Mouse (Mus musculus): ENCODE results near the gene Mecom. TPM values are rescaled to one million over a fixed set of nuclear protein-coding genes. Genes with fewer than 3 reads are reported as not detected.

The Mecom gene
- polyA plus RNA-seq, 1 experiment, result not detected

DNA sequence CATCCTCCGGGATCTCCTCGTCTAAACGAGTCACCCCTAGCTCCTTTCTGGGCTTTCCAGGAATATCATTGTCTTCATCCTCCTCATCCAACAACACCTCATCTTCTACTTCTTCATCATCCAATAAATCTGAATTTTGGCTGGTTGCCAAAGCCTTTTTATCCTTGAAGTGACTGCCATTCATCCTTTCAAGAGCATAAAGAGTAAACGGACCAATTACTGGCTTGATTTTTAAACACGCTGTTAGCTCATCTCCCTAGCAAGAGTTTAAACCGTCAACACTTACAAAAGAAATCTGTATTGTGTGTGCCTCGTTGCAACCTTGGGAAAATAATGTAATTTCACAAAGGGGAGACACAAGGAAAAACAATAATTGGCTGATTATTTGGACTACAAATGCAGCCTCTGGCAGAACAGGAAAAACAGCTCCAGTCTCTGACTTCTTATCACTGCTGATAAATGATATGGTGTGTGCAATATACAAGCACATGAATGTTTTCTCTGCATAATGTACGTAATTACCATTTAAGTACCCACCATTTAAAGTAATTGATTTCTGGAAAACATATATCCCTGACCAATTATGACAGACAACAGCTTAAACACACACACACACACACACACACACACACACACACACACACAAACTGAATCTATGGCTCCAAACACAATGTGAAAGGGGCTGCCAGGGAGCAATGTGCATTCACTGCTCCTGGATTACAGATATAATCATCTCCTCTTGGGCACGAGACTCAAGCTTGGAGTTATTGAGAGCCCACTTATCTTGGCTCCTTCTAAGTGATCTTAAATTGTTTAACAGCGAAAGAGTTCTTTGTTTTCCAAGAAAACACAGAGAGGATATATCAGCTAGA is 590.2 kb downstream of the Mecom start:
- TF ChIP-seq CTCF (IDR thresholded peaks at IDR 0.05; ENCODE audit: low read depth, low read length), result no peak
- no peak for TF ChIP-seq POLR2A (IDR thresholded peaks at IDR 0.05; ENCODE audit: borderline replicate concordance, low read depth, low read length)

DNA sequence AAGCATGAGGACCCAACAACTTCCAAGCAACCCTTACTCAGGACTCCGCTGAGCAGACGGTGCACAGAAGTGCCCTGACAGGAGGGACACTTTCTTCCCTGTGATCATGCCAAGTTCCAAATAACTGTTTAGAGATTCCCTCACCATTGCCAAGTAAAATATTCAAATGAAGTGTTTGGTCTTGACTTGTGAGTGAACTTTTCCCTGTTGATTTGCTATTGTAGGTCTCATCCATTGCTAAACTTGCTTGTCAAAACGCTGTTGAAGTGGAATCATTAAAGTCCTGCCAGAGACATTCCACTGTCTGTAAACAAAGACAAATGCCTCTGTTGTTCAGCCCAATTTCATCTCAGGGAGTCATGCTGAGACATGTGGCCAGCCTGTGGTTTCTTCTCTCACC is 594.5 kb downstream of the Mecom start:
- Histone ChIP-seq H3K27ac (ENCODE audit: insufficient read depth, low read depth, low read length) (no peak overlapping the region), H3K4me1 (ENCODE audit: control insufficient read depth, insufficient read depth, low read length) (no peaks in the 10 kb centered on the region), H3K4me3 (ENCODE audit: insufficient read depth, low read length) (no peak overlapping the region)
- no peak for TF ChIP-seq CTCF (IDR thresholded peaks at IDR 0.05; ENCODE audit: low read depth, low read length)
- no peak for TF ChIP-seq POLR2A (IDR thresholded peaks at IDR 0.05; ENCODE audit: borderline replicate concordance, low read depth, low read length)

More for the DNA sequence above, 590.2 kb downstream of the Mecom start:
- no peak overlapping the region for H3K4me3 ChIP-seq (ENCODE audit: insufficient read depth, low read length)
- H3K4me1 ChIP-seq (ENCODE audit: control insufficient read depth, insufficient read depth, low read length), result no peaks in the 10 kb centered on the region
- no peak overlapping the region for H3K27ac ChIP-seq (ENCODE audit: insufficient read depth, low read depth, low read length)

DNA sequence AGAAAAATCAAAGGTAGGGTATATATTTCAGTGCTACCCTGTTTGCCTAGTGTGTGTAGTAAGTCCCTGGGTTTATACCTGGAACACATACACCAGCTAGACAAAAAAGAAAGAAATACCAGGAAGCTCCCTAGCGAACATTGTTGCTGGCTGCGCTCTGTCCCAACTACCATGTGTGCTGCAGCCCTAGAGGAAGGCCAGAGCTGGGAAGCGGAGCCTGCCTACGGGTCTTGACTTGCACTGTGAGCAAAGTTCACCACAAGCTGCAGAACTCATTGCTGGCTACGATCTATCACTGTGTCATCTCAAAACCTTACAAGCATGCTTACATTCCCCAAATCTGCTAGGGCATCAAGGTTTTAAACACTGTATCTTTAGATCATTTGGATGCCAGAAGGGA is 597.0 kb downstream of the Mecom start:
- Histone ChIP-seq H3K27ac (ENCODE audit: insufficient read depth, low read depth, low read length) (no peak overlapping the region), H3K4me1 (ENCODE audit: control insufficient read depth, insufficient read depth, low read length) (no peaks in the 10 kb centered on the region), H3K4me3 (ENCODE audit: insufficient read depth, low read length) (no peak overlapping the region)
- TF ChIP-seq POLR2A (IDR thresholded peaks at IDR 0.05; ENCODE audit: borderline replicate concordance, low read depth, low read length) (no peak), CTCF (IDR thresholded peaks at IDR 0.05; ENCODE audit: low read depth, low read length) (no peak)

DNA sequence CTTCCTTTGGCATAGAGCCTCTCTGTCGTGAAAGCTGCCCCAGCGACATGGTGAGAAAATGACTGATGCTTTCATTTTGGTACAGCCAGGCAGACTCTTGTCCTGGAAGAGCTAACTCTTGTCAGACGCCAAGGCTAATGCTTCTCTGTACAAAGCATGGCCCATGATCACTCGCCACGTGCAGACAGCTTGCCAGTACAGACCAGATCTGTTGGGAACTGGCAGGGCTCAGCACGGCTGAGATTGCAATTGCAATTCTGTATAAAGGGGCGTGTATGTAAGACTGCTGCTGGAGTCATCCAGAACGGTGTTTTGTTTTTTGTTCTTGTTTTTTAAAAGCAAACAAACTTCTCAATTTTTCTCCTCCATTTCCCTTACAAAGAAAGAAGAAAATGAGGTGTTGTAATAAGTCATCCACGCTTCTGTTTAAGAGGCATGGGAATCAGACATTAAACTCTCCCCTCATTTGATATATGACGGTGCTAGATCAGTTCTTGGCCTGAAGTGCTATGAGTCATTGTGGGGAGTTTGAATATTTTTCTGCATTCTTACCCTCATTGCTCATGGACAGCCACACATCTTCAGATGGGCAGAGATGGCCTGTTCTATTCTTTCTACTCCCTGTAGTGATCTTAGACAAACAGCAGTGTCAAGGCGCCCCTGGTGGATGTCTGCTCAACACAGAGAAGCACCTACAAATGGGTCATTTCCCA is 644.1 kb downstream of the Mecom start:
- Histone ChIP-seq H3K27ac (ENCODE audit: insufficient read depth, low read depth, low read length) (no peak overlapping the region), H3K4me1 (ENCODE audit: control insufficient read depth, insufficient read depth, low read length) (no peaks in the 10 kb centered on the region), H3K4me3 (ENCODE audit: insufficient read depth, low read length) (no peak overlapping the region)
- no peak for TF ChIP-seq CTCF (IDR thresholded peaks at IDR 0.05; ENCODE audit: low read depth, low read length)
- no peak for TF ChIP-seq POLR2A (IDR thresholded peaks at IDR 0.05; ENCODE audit: borderline replicate concordance, low read depth, low read length)

Other genes with a start within 250 kb of the Mecom start
- not detected in 2 replicates for gene Actrt3, start 51.9 kb upstream of the Mecom start, polyA plus RNA-seq (2012; ENCODE audit: insufficient read depth, insufficient read length, missing spikeins)
- gene Mynn, start 54.1 kb upstream of the Mecom start, polyA plus RNA-seq (2012; ENCODE audit: insufficient read depth, insufficient read length, missing spikeins), result 11.2 and 13.5 TPM in 2 replicates
- gene Lrriq4, start 96.5 kb upstream of the Mecom start, polyA plus RNA-seq (2012; ENCODE audit: insufficient read depth, insufficient read length, missing spikeins), result not detected in 2 replicates
- not detected in 2 replicates for gene Lrrc34, start 99.9 kb upstream of the Mecom start, polyA plus RNA-seq (2012; ENCODE audit: insufficient read depth, insufficient read length, missing spikeins)
- not detected in 2 replicates for gene Lrrc31, start 151.8 kb upstream of the Mecom start, polyA plus RNA-seq (2012; ENCODE audit: insufficient read depth, insufficient read length, missing spikeins)
- gene Samd7, start 198.3 kb upstream of the Mecom start, polyA plus RNA-seq (2012; ENCODE audit: insufficient read depth, insufficient read length, missing spikeins), result not detected in 2 replicates
- gene Sec62, start 244.9 kb upstream of the Mecom start, polyA plus RNA-seq (2012; ENCODE audit: insufficient read depth, insufficient read length, missing spikeins), result 104 and 114 TPM in 2 replicates